In genomic region chr16:9994041-9994950, GRCm38 (mm10) we compare ENCODE assay signal across 8 mouse cellular contexts. TPM values are rescaled to one million over a fixed set of nuclear protein-coding genes. Genes with fewer than 3 reads are reported as not detected.
DNase-seq lines count a peak whose midpoint lies in the region; ATAC-seq and TF ChIP-seq lines count a peak whose summit lies in the region.

No protein-coding gene starts in this region.

- no peaks in the 10 kb centered on the region for H3K36me3 ChIP-seq in liver, embryonic 12.5 days
- H3K36me3 ChIP-seq in liver, postnatal 0 days (replicated peaks; ENCODE audit: insufficient read depth, low read length): no peaks in the 10 kb centered on the region
- no peaks in the 10 kb centered on the region for H3K36me3 ChIP-seq in forebrain, embryonic 10.5 days (replicated peaks)
- H3K36me3 ChIP-seq in intestine, embryonic 14.5 days (ENCODE audit: control insufficient read depth, insufficient read depth, low read length): no peaks in the 10 kb centered on the region
- no peaks in the 10 kb centered on the region for H3K36me3 ChIP-seq in midbrain, embryonic 15.5 days (replicated peaks)

- DNase-seq in liver, postnatal 0 days: no peak
- DNase-seq in forebrain, embryonic 10.5 days (ENCODE audit: extremely low spot score, low spot score): no peak
- peak; percentile 54 for DNase-seq in intestine, embryonic 14.5 days (ENCODE audit: low spot score)
- no peak for DNase-seq in thymus, postnatal 0 days (ENCODE audit: low spot score)
- no peak for DNase-seq in thymus, postnatal 25 days
- no peak for DNase-seq in spleen, adult 18-20 months

- peak overlapping the region; percentile 54 for H3K4me2 ChIP-seq in liver, embryonic 12.5 days
- H3K4me2 ChIP-seq in liver, postnatal 0 days (ENCODE audit: low read depth, low read length): no peak overlapping the region
- peak overlapping the region; percentile 54 for H3K4me2 ChIP-seq in intestine, embryonic 14.5 days (ENCODE audit: low read length)
- H3K4me2 ChIP-seq in midbrain, embryonic 15.5 days: peak overlapping the region; percentile 97

- no peak for ATAC-seq in liver, embryonic 12.5 days
- no peak for ATAC-seq in liver, postnatal 0 days
- peak; percentile 36; the same call in 1 of the 2 replicates for ATAC-seq in intestine, embryonic 14.5 days (replicated peaks; ENCODE audit: low FRiP score, low TSS enrichment, low read depth)
- ATAC-seq in midbrain, embryonic 15.5 days (replicated peaks): peak; percentile 54

- H3K27me3 ChIP-seq in liver, embryonic 12.5 days (replicated peaks): peaks cover 66% of the 10 kb centered on the region
- H3K27me3 ChIP-seq in liver, postnatal 0 days (ENCODE audit: insufficient read depth, low read length): peaks cover 52% of the 10 kb centered on the region
- H3K27me3 ChIP-seq in forebrain, embryonic 10.5 days (ENCODE audit: poor library complexity, severe bottlenecking): peaks cover 74% of the 10 kb centered on the region
- H3K27me3 ChIP-seq in intestine, embryonic 14.5 days (replicated peaks; ENCODE audit: control insufficient read depth, insufficient read depth, low read length): peaks cover 75% of the 10 kb centered on the region
- peaks cover 31% of the 10 kb centered on the region for H3K27me3 ChIP-seq in midbrain, embryonic 15.5 days (replicated peaks)

- no peak for TF ChIP-seq CTCF in liver, postnatal 0 days (IDR thresholded peaks at IDR 0.05; ENCODE audit: low read depth)

- no peaks in the 10 kb centered on the region for H3K4me1 ChIP-seq in liver, embryonic 12.5 days
- no peaks in the 10 kb centered on the region for H3K4me1 ChIP-seq in liver, postnatal 0 days (ENCODE audit: insufficient read depth)
- peaks cover 39% of the 10 kb centered on the region for H3K4me1 ChIP-seq in forebrain, embryonic 10.5 days
- 0 out of 2 replicates have a peak, but pooled peaks cover 7% of the 10 kb centered on the region for H3K4me1 ChIP-seq in intestine, embryonic 14.5 days (replicated peaks; ENCODE audit: control insufficient read depth, insufficient read depth, low read length)
- peaks cover 26% of the 10 kb centered on the region for H3K4me1 ChIP-seq in midbrain, embryonic 15.5 days

- no peak overlapping the region for H3K9ac ChIP-seq in liver, embryonic 12.5 days
- H3K9ac ChIP-seq in liver, postnatal 0 days (replicated peaks): no peak overlapping the region
- no peak overlapping the region for H3K9ac ChIP-seq in intestine, embryonic 14.5 days (ENCODE audit: low read length)
- peak overlapping the region; percentile 76 for H3K9ac ChIP-seq in midbrain, embryonic 15.5 days

- peak overlapping the region; percentile 26 for H3K4me3 ChIP-seq in liver, embryonic 12.5 days
- H3K4me3 ChIP-seq in liver, postnatal 0 days (ENCODE audit: low read depth, low read length): no peak overlapping the region
- H3K4me3 ChIP-seq in forebrain, embryonic 10.5 days: peak overlapping the region; percentile 60
- peak overlapping the region; percentile 28 for H3K4me3 ChIP-seq in intestine, embryonic 14.5 days (ENCODE audit: low read depth, low read length)
- H3K4me3 ChIP-seq in midbrain, embryonic 15.5 days: peak overlapping the region; percentile 64

- no peaks in the 10 kb centered on the region for H3K9me3 ChIP-seq in liver, embryonic 12.5 days (replicated peaks)
- H3K9me3 ChIP-seq in liver, postnatal 0 days (ENCODE audit: low read length): no peaks in the 10 kb centered on the region
- H3K9me3 ChIP-seq in forebrain, embryonic 10.5 days: no peaks in the 10 kb centered on the region
- H3K9me3 ChIP-seq in intestine, embryonic 14.5 days (ENCODE audit: control insufficient read depth, low read length): no peaks in the 10 kb centered on the region
- no peaks in the 10 kb centered on the region for H3K9me3 ChIP-seq in midbrain, embryonic 15.5 days

- WGBS in liver, embryonic 12.5 days (ENCODE audit: insufficient replicate concordance): 3% methylated on average over 50 of the region's 51 CpGs
- 2% methylated on average over 49 of the region's 51 CpGs for WGBS in liver, postnatal 0 days (ENCODE audit: insufficient replicate concordance)
- WGBS in forebrain, embryonic 10.5 days: under 1% methylated on average over 43 of the region's 51 CpGs
- WGBS in intestine, embryonic 14.5 days: 1% methylated on average over 35 of the region's 51 CpGs
- under 1% methylated on average over 49 of the region's 51 CpGs for WGBS in midbrain, embryonic 15.5 days

- TF ChIP-seq EP300 in liver, postnatal 0 days (IDR thresholded peaks at IDR 0.05; ENCODE audit: low read depth): no peak

- H3K27ac ChIP-seq in liver, embryonic 12.5 days: no peak overlapping the region
- H3K27ac ChIP-seq in liver, postnatal 0 days (ENCODE audit: low read depth): no peak overlapping the region
- H3K27ac ChIP-seq in forebrain, embryonic 10.5 days: no peak overlapping the region
- no peak overlapping the region for H3K27ac ChIP-seq in intestine, embryonic 14.5 days (ENCODE audit: low read depth)
- H3K27ac ChIP-seq in midbrain, embryonic 15.5 days: peak overlapping the region; percentile 65

RNA-seq across cellular contexts. Expression of gene Grin2a, which starts 1.1 kb away (rescaled TPM):
- polyA plus RNA-seq in liver, embryonic 12.5 days (2016; fragmentation: Nextera tagmentation; extraction: Ambion mirVana): 0.02 and 0.04 TPM in 2 replicates
- polyA plus RNA-seq in liver, postnatal 0 days (2015; fragmentation: Nextera tagmentation; extraction: Ambion mirVana): not detected in 2 replicates
- polyA plus RNA-seq in forebrain, embryonic 10.5 days (2016; fragmentation: Nextera tagmentation; extraction: Ambion mirVana): 0.19 and 0.36 TPM in 2 replicates
- polyA plus RNA-seq in intestine, embryonic 14.5 days (2014; fragmentation: Nextera tagmentation; extraction: Ambion mirVana): 0.11 and 0.30 TPM in 2 replicates
- 8.0 and 8.7 TPM in 2 replicates for polyA plus RNA-seq in midbrain, embryonic 15.5 days (2015; fragmentation: Nextera tagmentation; extraction: Ambion mirVana)
- polyA plus RNA-seq in thymus, postnatal 0 days (2015; fragmentation: Nextera tagmentation; extraction: Ambion mirVana): not detected in 2 replicates

Comparison
In these comparisons a context has a peak if more than half of its experiments do, and no peak if none do; other contexts are left out.
1. ATAC-seq: peak in intestine, embryonic 14.5 days (single experiment) and midbrain, embryonic 15.5 days (single experiment); none in liver, embryonic 12.5 days (single experiment) and liver, postnatal 0 days (single experiment).